Mouse (Mus musculus) testis, adult 2 months (tissue): ENCODE measurements around the gene Bcl2l11.

Experiments used
- CTCF ChIP-seq: fragments of 200-500 bp; IDR thresholded peaks from 2 replicates; pipeline ENCODE4 v1.5.1; 2012; ENCODE audit warnings: low read depth, mild to moderate bottlenecking, inconsistent platforms, low read length, moderate library complexity; ENCODE audit not compliant: control insufficient read depth, insufficient read depth, insufficient replicate concordance
- POLR2A ChIP-seq: fragments of 200-500 bp; IDR thresholded peaks from 2 replicates; pipeline ENCODE4 v1.6.1; 2012; ENCODE audit warnings: low read depth, mild to moderate bottlenecking, inconsistent platforms, low read length, moderate library complexity; ENCODE audit not compliant: control insufficient read depth

DNA sequence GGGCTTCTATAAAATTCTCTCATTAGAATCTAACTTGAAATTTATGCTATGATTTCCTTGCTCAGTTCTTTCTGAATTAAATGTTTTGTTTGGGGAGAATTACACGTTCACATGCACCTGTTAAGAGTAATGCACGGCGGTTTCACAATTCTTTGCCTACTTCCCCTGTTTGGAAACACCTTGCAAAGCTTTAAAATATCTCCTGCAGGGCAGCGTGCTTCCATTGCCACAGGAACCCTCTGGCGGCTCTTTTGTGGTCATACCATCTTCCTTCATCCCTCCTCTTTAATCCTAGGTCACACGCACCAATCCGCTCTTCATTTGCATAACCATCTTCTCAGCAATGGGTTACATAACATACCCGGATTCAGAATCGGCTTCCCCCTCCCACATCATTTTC, 14.3 kb upstream of the Bcl2l11 start:
- TF ChIP-seq CTCF = no peak
- no peak for TF ChIP-seq POLR2A
